Mouse (Mus musculus): Measurements from ENCODE around the gene Trex2. TPM values are rescaled to one million over a fixed set of nuclear protein-coding genes. Genes with fewer than 3 reads are reported as not detected.
"Not testable (repeated sequence)": the region's sequence is repeated elsewhere in the genome, so short reads cannot be mapped to it uniquely, and the experiment has no call there.

Trex2 gene
- polyA plus RNA-seq, 1 experiment from 2014 or later = not detected

DNA sequence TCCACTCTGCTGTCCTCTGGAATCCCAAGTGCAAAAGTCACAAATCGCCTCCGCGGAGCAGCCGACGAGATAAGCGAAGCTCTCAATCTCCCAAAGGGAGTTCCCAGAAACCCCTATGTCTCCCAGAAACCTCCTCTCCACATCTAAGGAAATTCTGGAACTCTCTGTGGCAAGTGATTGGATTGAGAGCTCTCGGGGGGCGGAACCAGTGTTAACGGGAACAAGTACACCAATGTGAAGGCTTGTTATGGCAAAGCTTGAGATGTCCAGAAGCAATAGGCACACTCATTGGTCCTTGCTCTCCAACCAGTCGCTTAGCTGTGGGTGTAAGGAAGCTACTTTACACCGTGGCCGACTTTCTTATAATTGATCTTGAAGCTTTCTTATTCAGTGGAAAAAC is 33.5 kb downstream of the Trex2 start:
- Histone ChIP-seq H3K9me3 (no peaks in the 10 kb centered on the region), H3K36me3 (no peaks in the 10 kb centered on the region), H3K4me2 (replicated peaks) (no peak overlapping the region), H3K27ac (no peak overlapping the region), H3K27me3 (replicated peaks) (no peaks in the 10 kb centered on the region), H3K9ac (no peak overlapping the region), H3K4me1 (no peaks in the 10 kb centered on the region), H3K4me3 (no peak overlapping the region)
- 93% methylated on average over 12 of the region's 12 CpGs for WGBS
- no peak for ATAC-seq (ENCODE audit: low FRiP score, low read depth)

DNA sequence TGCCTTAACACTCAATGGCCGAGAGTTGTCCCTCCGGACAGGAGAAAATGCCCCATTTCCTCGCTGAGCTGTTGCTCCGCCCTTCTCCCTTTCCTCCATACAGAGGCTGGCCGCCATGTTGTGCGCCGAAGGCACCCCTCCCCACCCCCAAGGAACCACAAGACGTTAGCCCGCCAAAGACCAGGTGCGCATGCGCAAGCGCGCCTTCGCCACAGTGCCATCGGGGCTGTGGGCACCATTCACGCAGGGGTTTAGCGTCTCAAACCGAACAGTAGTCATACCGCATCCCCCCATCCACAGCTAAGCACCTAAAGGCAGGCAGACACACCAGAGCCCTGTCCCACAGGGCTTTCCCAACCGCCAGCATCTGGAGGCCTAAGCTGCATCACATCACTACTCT is 34.2 kb downstream of the Trex2 start:
- no peak overlapping the region for H3K27ac ChIP-seq
- no peak overlapping the region for H3K4me3 ChIP-seq
- no peak overlapping the region for H3K9ac ChIP-seq
- no peaks in the 10 kb centered on the region for H3K4me1 ChIP-seq
- no peaks in the 10 kb centered on the region for H3K27me3 ChIP-seq (replicated peaks)
- ATAC-seq (ENCODE audit: low FRiP score, low read depth) = no peak
- H3K4me2 ChIP-seq (replicated peaks) = no peak overlapping the region
- WGBS = 90% methylated on average over 20 of the region's 20 CpGs
- H3K36me3 ChIP-seq = no peaks in the 10 kb centered on the region
- H3K9me3 ChIP-seq = no peaks in the 10 kb centered on the region

GRCm38 (mm10) chrX:73398636-73399035 is 36.5 kb downstream of the Trex2 start, which contains the start of gene Gm18336:
Gm18336 (minus strand) TSS chrX:73398736.
- H3K4me1 ChIP-seq; ATAC-seq (ENCODE audit: low FRiP score, low read depth): not testable (repeated sequence)

GRCm38 (mm10) chrX:73396446-73396845 is 38.7 kb downstream of the Trex2 start:
- Histone ChIP-seq H3K27me3 (replicated peaks) (no peaks in the 10 kb centered on the region), H3K4me3 (no peak overlapping the region), H3K4me1 (no peaks in the 10 kb centered on the region), H3K4me2 (replicated peaks) (no peak overlapping the region), H3K36me3 (no peaks in the 10 kb centered on the region), H3K9me3 (no peaks in the 10 kb centered on the region), H3K27ac (no peak overlapping the region), H3K9ac (no peak overlapping the region)
- 86% methylated on average over 1 of the region's 1 CpGs for WGBS
- no peak for ATAC-seq (ENCODE audit: low FRiP score, low read depth)

More at GRCm38 (mm10) chrX:73398636-73399035, 36.5 kb downstream of the Trex2 start, which contains the start of gene Gm18336:
- WGBS = 65% methylated on average over 2 of the region's 2 CpGs
- not testable (repeated sequence) for H3K27me3 ChIP-seq (replicated peaks); H3K9ac ChIP-seq; H3K36me3 ChIP-seq; H3K4me3 ChIP-seq; H3K4me2 ChIP-seq (replicated peaks); H3K27ac ChIP-seq; H3K9me3 ChIP-seq

- Histone ChIP-seq H3K9ac (no peak overlapping the region), H3K4me3 (no peak overlapping the region), H3K36me3 (no peaks in the 10 kb centered on the region), H3K9me3 (no peaks in the 10 kb centered on the region), H3K27ac (no peak overlapping the region), H3K27me3 (replicated peaks) (no peaks in the 10 kb centered on the region), H3K4me1 (no peaks in the 10 kb centered on the region), H3K4me2 (replicated peaks) (no peak overlapping the region)
- WGBS = 85% methylated on average over 4 of the region's 4 CpGs
- ATAC-seq (ENCODE audit: low FRiP score, low read depth) = no peak
Observed at GRCm38 (mm10) chrX:73391481-73391880, 43.7 kb downstream of the Trex2 start.

DNA sequence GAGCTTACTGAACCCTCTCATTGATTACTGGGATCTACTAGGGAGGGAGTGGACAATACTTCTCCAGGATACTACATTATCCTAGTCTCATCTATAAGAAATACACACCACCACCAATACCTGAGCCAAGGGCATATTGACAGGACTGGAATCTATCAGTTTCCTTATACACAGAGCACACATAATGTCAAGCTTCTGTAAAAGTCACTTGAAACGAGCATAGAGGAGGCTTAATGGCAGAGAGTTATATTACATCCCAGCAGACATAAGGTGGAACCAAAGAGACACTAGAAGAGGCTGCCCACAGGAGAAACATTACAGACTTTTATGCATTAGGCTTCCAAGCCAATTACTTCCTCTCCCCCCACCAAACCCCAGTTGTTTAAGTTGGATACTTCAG is 50.2 kb downstream of the Trex2 start:
- Histone ChIP-seq H3K9ac (no peak overlapping the region), H3K27me3 (replicated peaks) (no peaks in the 10 kb centered on the region), H3K9me3 (no peaks in the 10 kb centered on the region), H3K27ac (no peak overlapping the region), H3K4me2 (replicated peaks) (no peak overlapping the region), H3K36me3 (no peaks in the 10 kb centered on the region), H3K4me1 (no peaks in the 10 kb centered on the region), H3K4me3 (no peak overlapping the region)
- no peak for ATAC-seq (ENCODE audit: low FRiP score, low read depth)
- WGBS = 35% methylated on average over 1 of the region's 1 CpGs

DNA sequence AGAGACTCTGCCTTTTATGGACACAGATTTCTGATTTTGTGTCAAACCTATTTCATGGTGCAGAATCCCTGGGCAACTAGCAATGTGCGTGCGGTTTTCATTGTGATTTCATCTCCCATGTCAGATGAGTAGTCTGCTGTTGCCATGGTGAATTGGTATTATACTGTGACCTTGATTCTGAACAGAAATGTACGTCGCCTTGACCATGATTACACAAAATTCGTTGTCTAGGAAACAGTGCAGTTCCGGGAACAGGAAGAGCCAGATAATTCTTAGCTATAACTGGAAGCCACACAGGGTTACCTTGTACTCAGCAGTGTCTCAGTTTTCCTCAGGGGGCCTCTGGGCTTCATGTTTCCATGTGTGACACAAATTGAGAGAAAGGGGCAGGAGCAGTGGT is 50.7 kb downstream of the Trex2 start:
- Histone ChIP-seq H3K27ac (no peak overlapping the region), H3K9me3 (no peaks in the 10 kb centered on the region), H3K27me3 (replicated peaks) (no peaks in the 10 kb centered on the region), H3K4me3 (no peak overlapping the region), H3K4me2 (replicated peaks) (no peak overlapping the region), H3K36me3 (no peaks in the 10 kb centered on the region), H3K4me1 (no peaks in the 10 kb centered on the region), H3K9ac (no peak overlapping the region)
- no peak for ATAC-seq (ENCODE audit: low FRiP score, low read depth)
- 75% methylated on average over 6 of the region's 6 CpGs for WGBS

Other genes with a start within 250 kb of the Trex2 start
- 18.7 and 21.4 TPM in 2 replicates for gene Xlr3b, start 243.1 kb downstream of the Trex2 start, polyA plus RNA-seq (2016; fragmentation: Nextera tagmentation; extraction: Ambion mirVana)
- 0.37 and 0.57 TPM in 2 replicates for gene Xlr4b, start 221.0 kb downstream of the Trex2 start, polyA plus RNA-seq (2016; fragmentation: Nextera tagmentation; extraction: Ambion mirVana)
- gene F8a, start 207.1 kb downstream of the Trex2 start, polyA plus RNA-seq (2016; fragmentation: Nextera tagmentation; extraction: Ambion mirVana) = 23.9 and 26.1 TPM in 2 replicates
- gene Xlr4c, start 192.2 kb downstream of the Trex2 start, polyA plus RNA-seq (2016; fragmentation: Nextera tagmentation; extraction: Ambion mirVana) = 0.57 TPM in 1 of 2 replicates, not detected in the other
- gene Xlr3c, start 170.0 kb downstream of the Trex2 start, polyA plus RNA-seq (2016; fragmentation: Nextera tagmentation; extraction: Ambion mirVana) = 0.60 and 0.82 TPM in 2 replicates
- not detected in 2 replicates for gene Xlr5a, start 142.4 kb downstream of the Trex2 start, polyA plus RNA-seq (2016; fragmentation: Nextera tagmentation; extraction: Ambion mirVana)
- gene Xlr5c, start 142.4 kb downstream of the Trex2 start, polyA plus RNA-seq (2016; fragmentation: Nextera tagmentation; extraction: Ambion mirVana) = not detected in 2 replicates
- gene Gm45015, start 98.5 kb downstream of the Trex2 start, polyA plus RNA-seq (2016; fragmentation: Nextera tagmentation; extraction: Ambion mirVana) = not detected in 2 replicates
- gene Zfp275, start 92.7 kb downstream of the Trex2 start, polyA plus RNA-seq (2016; fragmentation: Nextera tagmentation; extraction: Ambion mirVana) = 15.6 and 15.7 TPM in 2 replicates
- gene Gm18336, start 36.6 kb downstream of the Trex2 start, polyA plus RNA-seq (2016; fragmentation: Nextera tagmentation; extraction: Ambion mirVana) = not detected in 2 replicates
- 0.17 and 0.35 TPM in 2 replicates for gene Zfp92, start 24.2 kb downstream of the Trex2 start, polyA plus RNA-seq (2016; fragmentation: Nextera tagmentation; extraction: Ambion mirVana)
- gene Haus7, start 23.7 kb upstream of the Trex2 start, polyA plus RNA-seq (2016; fragmentation: Nextera tagmentation; extraction: Ambion mirVana) = 62.8 and 63.3 TPM in 2 replicates
- 21.2 and 28.6 TPM in 2 replicates for gene Bgn, start 48.3 kb upstream of the Trex2 start, polyA plus RNA-seq (2016; fragmentation: Nextera tagmentation; extraction: Ambion mirVana)
- gene Atp2b3, start 67.7 kb upstream of the Trex2 start, polyA plus RNA-seq (2016; fragmentation: Nextera tagmentation; extraction: Ambion mirVana) = 1.4 and 2.2 TPM in 2 replicates
- 5.2 and 6.4 TPM in 2 replicates for gene Dusp9, start 204.1 kb upstream of the Trex2 start, polyA plus RNA-seq (2016; fragmentation: Nextera tagmentation; extraction: Ambion mirVana)
- gene Pnck, start 224.8 kb upstream of the Trex2 start, polyA plus RNA-seq (2016; fragmentation: Nextera tagmentation; extraction: Ambion mirVana) = 35.2 and 37.8 TPM in 2 replicates
- 6.7 and 7.9 TPM in 2 replicates for gene Slc6a8, start 237.8 kb upstream of the Trex2 start, polyA plus RNA-seq (2016; fragmentation: Nextera tagmentation; extraction: Ambion mirVana)